Mouse (Mus musculus) adrenal gland, adult 8-10 months (tissue): ENCODE results near the gene Cab39l. TPM values are rescaled to one million over a fixed set of nuclear protein-coding genes. Genes with fewer than 3 reads are reported as not detected.
"Not testable (repeated sequence)": the region's sequence is repeated elsewhere in the genome, so short reads cannot be mapped to it uniquely, and the experiment has no call there.

ENCODE experiments used
- DNase-seq: peaks from one replicate; pipeline ENCODE4 v3.0.0; 2022
- total RNA-seq, 4 experiments: library from RNA; stranded (reverse); gene quantifications; 2 replicates each; pipeline ENCODE4 v1.2.4; 2022

Cab39l gene
- 10 to 100 TPM; 31.7 to 46.4 (median 42.3) TPM for total RNA-seq

- DNase-seq = peak; percentile 95
Observed at GRCm38 (mm10) chr14:59440558-59441471, at the start of gene Cab39l, which contains the start of gene Setdb2. Gene Cab39l (plus strand): TSS chr14:59440972. Gene Setdb2 (minus strand): TSS chr14:59440884.

DNA sequence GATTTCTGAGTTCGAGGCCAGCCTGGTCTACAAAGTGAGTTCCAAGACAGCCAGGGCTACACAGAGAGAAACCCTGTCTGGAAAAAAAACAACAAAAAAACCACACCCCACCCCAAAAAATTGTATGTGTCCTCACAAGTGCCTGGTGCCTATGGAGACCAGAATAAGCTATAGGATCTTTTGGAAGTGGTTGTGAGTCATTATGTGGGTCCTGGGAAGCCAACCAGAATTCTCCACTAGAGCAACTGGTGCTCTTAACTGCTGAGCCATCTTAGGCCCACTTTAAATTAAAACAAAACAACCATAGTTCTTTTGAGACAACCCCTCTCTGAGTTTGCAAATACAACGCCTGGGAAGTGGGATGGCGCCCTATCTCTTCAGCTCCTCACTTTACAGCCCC, 45.5 kb upstream of the Cab39l start, which contains the start of gene Phf11c:
TSS of gene Phf11c (minus strand) at position 101 of the 400 bp plus-strand sequence.
- no peak for DNase-seq

- DNase-seq = no peak
Observed at GRCm38 (mm10) chr14:59396999-59397398, 43.8 kb upstream of the Cab39l start.

DNA sequence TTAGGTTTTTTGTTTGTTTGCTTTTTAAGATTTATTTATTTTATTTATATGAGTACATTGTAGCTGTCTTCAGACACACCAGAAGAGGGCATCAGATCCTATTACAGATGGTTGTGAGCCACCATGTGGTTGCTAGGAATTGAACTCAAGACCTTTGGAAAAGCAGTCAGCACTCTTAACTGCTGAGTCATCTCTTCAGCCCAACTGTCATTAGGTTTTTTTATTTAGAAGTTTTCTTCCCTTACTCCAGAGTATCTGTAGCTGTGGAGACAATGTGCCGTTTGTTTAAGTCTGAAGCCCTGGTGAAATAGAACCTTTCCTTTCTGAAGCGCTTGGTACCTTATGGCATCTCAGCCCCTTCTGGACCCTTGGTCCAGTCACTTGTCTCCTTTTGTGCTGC, 25.8 kb upstream of the Cab39l start:
- not testable (repeated sequence) for DNase-seq

DNA sequence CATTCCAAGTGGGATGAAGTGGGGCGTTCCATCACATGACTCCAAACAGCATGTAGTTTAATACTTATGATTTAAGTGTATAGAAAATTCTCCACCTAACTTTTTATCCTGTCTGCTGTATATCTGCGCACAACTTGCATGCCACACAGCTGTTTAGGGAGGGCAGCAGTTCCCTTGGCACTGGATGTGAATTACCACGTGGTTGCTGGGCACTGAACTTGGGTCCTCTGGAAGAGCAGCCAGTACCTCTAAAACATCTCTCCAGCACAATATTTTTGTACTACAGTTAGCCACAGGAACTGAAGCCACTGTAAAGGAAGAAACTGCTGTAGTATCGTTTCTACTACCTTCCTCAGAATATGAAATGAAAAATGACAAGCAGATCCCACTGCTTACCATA, 22.6 kb upstream of the Cab39l start:
- no peak for DNase-seq

- DNase-seq = no peak
Observed at GRCm38 (mm10) chr14:59422912-59423663, 17.7 kb upstream of the Cab39l start.

DNA sequence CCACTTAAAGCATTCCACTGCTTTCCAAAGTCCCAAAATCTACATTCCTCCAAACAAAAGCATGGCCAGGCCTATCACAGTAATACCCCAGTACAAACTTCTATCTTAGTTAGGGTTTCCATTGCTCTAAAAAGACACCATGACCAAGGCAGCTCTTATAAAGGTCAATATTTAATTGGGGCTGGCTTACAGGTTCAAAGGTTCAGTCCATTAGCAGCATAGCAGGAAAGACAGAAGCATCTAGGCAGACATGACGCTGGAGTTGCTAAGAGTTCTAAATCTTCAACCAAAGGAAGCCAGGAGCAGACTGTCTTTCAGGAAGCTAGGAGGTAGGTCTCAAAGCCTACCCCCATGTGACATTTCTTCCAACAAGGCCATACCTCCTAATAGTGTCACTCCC, 10.2 kb upstream of the Cab39l start:
- DNase-seq = no peak

DNA sequence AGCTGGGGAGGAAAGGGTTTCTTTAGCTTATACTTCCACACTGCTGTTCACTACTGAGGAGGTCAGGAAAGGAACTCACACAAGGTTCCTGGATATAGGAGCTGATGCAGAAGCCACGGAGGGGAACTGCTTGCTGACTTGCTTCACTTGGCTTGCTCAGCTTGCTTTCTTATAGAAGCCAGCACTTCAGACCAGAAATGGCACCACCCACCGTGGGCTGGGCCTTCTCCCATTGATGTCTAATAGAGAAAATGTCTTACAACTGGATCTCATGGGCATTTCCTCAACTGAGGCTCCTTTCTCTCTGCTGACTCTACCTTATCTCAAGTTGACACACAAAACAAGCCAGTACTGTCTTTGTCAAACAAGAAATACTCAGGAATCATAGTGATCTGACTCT, 6.9 kb upstream of the Cab39l start:
- DNase-seq = no peak

DNA sequence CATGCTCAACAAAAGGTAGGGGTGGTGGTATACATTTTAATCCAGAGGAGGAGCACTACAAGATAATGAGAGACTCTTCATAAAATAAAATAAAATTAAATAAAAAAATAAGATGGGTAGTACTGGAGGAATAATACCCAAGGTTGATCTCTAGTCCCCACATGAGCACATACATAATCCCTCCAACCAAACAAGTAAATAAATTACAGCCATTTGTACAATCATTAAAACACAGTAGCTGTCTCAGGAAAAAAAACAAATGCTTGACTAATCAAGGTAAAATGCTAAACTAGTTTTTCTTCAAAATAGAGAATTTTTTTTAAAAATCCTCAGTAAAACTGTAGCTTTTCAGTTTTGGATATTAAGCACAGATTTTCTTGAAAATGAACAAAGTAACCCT, 5.6 kb upstream of the Cab39l start:
- no peak for DNase-seq

- no peak for DNase-seq
Observed at GRCm38 (mm10) chr14:59437398-59437797, 3.4 kb upstream of the Cab39l start.

DNA sequence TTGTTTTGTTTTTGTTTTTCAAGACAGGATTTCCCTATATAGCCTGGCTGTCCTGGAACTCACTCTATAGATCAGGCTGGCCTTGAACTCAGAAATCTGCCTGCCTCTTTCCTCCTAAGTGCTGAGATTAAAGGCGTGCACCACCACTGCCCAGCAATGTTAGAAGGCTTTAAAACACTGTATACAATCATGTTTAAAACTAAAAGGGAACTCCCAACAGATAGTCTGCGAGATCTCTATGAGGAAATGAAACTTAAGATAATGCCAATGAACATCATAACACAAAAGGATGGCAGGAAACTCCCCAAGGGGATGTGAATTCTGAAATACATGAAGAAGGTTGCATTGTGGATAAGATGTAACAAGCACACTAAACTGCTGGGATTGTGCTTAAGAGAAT, 2.3 kb upstream of the Cab39l start:
- DNase-seq = no peak

DNA sequence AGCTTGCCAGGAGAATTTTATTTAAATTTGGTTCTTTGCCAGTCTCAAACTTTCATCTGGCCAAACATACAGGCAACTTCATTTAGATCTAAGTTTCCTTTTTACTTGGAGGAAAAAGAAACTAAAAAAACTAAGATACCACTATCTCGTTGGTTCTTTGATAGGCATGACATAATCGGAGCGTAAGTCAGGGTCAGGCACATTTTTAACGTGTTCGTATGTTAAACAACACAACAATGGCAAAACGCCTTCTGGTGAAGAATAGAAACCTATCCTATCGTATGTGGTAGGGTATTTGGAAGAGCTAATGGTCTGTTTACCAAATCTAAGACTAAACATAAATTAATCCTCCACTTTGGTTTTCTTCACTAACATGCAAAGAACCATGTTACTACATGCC, 733 bp upstream of the Cab39l start:
- no peak for DNase-seq

GRCm38 (mm10) chr14:59441472-59441805, 667 bp downstream of the Cab39l start:
- no peak for DNase-seq

GRCm38 (mm10) chr14:59445421-59445820, 4.6 kb downstream of the Cab39l start:
- DNase-seq = no peak

DNA sequence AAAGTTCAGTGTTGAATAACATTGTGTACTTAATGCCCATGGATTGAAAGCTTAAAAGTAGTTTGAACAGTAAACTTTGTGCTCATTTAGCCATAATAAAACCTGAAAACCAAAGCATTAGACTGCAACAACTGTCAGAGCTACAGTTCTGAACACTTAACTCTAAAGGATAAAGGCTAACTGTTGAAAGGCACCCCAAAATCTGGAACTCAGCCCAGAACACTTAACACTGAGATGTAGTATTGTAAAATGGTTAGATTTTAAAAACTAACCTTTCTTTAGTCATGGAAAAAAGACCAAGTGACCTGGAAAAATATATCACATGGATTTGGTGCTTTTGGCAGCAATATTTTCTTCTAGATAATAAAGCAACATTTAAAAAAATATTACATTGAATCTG, 7.2 kb downstream of the Cab39l start:
- DNase-seq = no peak

- no peak for DNase-seq
Observed at GRCm38 (mm10) chr14:59466503-59466902, 25.7 kb downstream of the Cab39l start.

GRCm38 (mm10) chr14:59467798-59468197, 27.0 kb downstream of the Cab39l start:
- DNase-seq = no peak

- DNase-seq = no peak
Observed at GRCm38 (mm10) chr14:59470781-59471180, 30.0 kb downstream of the Cab39l start.

- DNase-seq = peak; percentile 8
Observed at GRCm38 (mm10) chr14:59478699-59479098, 37.9 kb downstream of the Cab39l start.

DNA sequence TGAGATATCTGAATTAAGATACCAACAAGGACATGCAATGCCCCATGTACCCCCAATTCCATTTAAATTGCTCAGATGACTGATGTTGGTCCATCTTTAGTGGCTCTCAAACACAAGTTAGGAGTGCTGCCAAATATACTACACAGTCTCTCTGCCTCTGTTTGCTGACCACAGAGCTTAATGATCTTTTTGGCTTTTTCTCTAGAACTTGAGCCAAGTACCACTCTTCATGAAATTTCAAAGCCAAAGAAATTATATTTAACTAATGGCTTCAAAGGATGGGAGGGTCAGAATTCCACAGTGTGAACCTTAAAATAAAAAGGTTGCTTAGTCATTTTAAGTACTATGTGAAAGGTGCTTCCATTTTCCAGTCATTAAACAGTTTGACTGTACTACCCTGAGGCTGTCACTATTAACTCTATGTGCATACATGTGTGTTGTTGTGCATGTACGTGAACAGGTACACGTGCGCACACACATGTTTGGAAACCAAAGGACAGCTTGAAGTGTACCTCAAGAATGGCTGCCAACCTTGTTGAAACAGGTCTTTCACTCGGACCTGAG, 44.6 kb downstream of the Cab39l start:
- no peak for DNase-seq

- no peak for DNase-seq
Observed at GRCm38 (mm10) chr14:59492376-59492775, 51.6 kb downstream of the Cab39l start.

DNA sequence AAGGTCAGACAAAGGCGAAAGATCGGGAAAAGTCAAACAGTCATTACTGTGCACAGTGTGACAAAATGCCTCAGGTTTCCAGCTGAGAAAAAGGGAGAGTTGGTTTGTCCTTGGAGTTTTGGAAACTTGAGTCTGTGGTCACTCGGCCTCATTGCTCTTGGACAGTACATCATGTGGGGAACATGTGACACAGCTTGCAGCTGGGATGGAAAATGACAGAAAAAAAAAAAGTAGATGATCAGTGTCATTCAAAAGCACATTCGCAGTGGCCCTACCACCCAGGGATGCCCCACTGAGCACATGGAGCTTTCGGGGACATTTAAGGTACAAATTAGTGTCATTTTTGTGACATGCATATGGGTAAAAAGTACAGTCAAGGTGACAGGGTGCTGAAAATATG, 57.2 kb downstream of the Cab39l start:
- DNase-seq = no peak

DNA sequence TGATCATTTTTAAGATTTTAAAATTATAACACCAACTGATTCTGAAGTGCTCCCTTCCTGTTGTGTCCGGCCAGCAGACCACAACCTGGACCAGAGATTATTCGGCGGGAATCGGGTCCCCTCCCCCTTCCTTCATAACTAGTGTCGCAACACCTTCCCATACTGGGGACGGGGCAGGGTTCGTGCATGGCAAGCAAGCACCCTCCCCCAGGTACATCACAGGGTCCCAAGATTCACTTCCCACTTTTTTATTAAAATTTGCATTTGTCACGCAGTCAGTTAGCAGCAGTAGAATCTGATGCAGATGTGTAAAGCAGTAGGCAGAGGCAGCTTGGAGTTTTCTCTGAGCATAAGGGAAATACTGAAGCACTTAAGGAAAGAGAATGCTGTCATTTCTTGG, 64.1 kb downstream of the Cab39l start:
- no peak for DNase-seq
